Mouse (Mus musculus) spleen, adult 18-20 months (tissue): ENCODE measurements around the gene Ppp1r3a.
"Not testable (repeated sequence)": the region's sequence is repeated elsewhere in the genome, so short reads cannot be mapped to it uniquely, and the experiment has no call there.

Source experiments
- DNase-seq, 2 experiments: peaks; one replicate each; pipeline ENCODE4 v3.0.0; 2022; ENCODE audit warnings: mixed read lengths in 2 of 2

Gene Ppp1r3a

GRCm38 (mm10) chr6:14754901-14755591 lies at the start of gene Ppp1r3a:
Gene Ppp1r3a, minus strand, starts transcription at chr6:14755274.
- no peak for DNase-seq

- no peak for DNase-seq
Observed at GRCm38 (mm10) chr6:14787157-14787938, 32.3 kb upstream of the Ppp1r3a start.

GRCm38 (mm10) chr6:14777920-14778319 lies 22.8 kb upstream of the Ppp1r3a start:
- DNase-seq: no peak

GRCm38 (mm10) chr6:14771717-14772116 lies 16.6 kb upstream of the Ppp1r3a start:
- no peak for DNase-seq

- DNase-seq: no peak
Observed at GRCm38 (mm10) chr6:14757486-14757885, 2.4 kb upstream of the Ppp1r3a start.

- no peak for DNase-seq
Observed at GRCm38 (mm10) chr6:14753512-14753911, 1.6 kb downstream of the Ppp1r3a start.

GRCm38 (mm10) chr6:14752211-14752610 lies 2.9 kb downstream of the Ppp1r3a start:
- no peak for DNase-seq

- no peak for DNase-seq
Observed at GRCm38 (mm10) chr6:14747000-14747399, 8.1 kb downstream of the Ppp1r3a start.

GRCm38 (mm10) chr6:14736017-14736416 lies 19.1 kb downstream of the Ppp1r3a start:
- DNase-seq: no peak

GRCm38 (mm10) chr6:14731011-14731410 lies 24.1 kb downstream of the Ppp1r3a start:
- DNase-seq: no peak

- no peak for DNase-seq
Observed at GRCm38 (mm10) chr6:14720772-14721414, 34.2 kb downstream of the Ppp1r3a start.

GRCm38 (mm10) chr6:14720110-14720771 lies 34.8 kb downstream of the Ppp1r3a start:
- DNase-seq: no peak

- DNase-seq: no peak
Observed at GRCm38 (mm10) chr6:14715129-14715989, 39.7 kb downstream of the Ppp1r3a start.

GRCm38 (mm10) chr6:14712146-14712545 lies 42.9 kb downstream of the Ppp1r3a start:
- no peak for DNase-seq

- no peak for DNase-seq
Observed at GRCm38 (mm10) chr6:14700030-14700429, 55.0 kb downstream of the Ppp1r3a start.

GRCm38 (mm10) chr6:14679231-14679887 lies 75.7 kb downstream of the Ppp1r3a start:
- not testable (repeated sequence) for DNase-seq

- not testable (repeated sequence) for DNase-seq
Observed at GRCm38 (mm10) chr6:14668966-14669365, 86.1 kb downstream of the Ppp1r3a start.

GRCm38 (mm10) chr6:14667651-14668050 lies 87.4 kb downstream of the Ppp1r3a start:
- DNase-seq: not testable (repeated sequence)
